Mouse (Mus musculus) layer of hippocampus, adult 9-11 months (tissue): ENCODE data around the gene Msh4.

Experiments
- DNase-seq: peaks from one replicate; pipeline ENCODE4 v3.0.0; 2022

The Msh4 gene

DNA sequence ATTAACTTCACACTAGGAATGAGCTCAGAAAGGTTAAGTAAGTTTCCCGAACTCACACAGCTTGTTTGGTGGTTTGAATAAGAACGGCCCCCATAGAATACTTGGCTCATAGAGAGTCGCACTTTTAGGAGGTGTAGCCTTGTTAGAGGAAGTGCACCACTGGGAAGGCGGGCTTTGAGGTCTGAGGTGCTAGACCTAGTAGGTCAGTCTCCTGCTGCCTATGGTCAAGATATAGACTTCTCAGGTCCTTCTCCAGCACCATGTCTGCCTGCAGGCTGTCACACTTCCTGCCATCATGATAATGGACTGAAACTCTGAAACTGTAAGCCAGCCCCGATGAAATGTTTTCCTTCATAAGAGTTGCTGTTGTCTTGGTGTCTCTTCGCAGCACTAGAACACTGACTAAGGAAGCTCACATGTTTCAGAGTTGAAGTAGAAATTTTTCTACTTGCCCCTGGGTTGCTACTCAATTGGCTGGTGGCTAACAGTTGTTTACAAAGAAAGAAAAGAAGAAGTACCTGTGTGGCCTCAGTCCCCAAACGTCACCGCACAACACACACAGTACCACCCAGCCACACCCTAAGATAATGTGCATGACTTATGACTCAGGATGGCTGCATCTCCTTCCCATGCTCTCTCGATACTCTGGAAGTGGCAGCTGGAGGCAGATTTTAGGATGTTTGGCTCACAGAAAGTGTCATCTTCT is 98.3 kb downstream of the Msh4 start:
- no peak for DNase-seq
